Mouse (Mus musculus) ES-Bruce4 (cell line): Measurements from ENCODE around the gene Hoxb6. TPM values are rescaled to one million over a fixed set of nuclear protein-coding genes. Genes with fewer than 3 reads are reported as not detected.

Experiments used
- H3K27ac ChIP-seq: 2 replicates; pipeline ENCODE4 v1.5.1; 2012; ENCODE audit warnings: low read length, inconsistent platforms; ENCODE audit not compliant: insufficient read depth
- H3K27me3 ChIP-seq: 2 replicates; pipeline ENCODE4 v1.6.1; 2012; ENCODE audit warnings: mild to moderate bottlenecking, low read length, inconsistent platforms; ENCODE audit not compliant: control insufficient read depth, poor library complexity, insufficient read depth, severe bottlenecking
- H3K36me3 ChIP-seq: 2 replicates; pipeline ENCODE4 v1.6.1; 2012; ENCODE audit warnings: inconsistent platforms, mild to moderate bottlenecking, low read length, moderate library complexity; ENCODE audit not compliant: control insufficient read depth, poor library complexity, insufficient read depth, severe bottlenecking
- H3K4me1 ChIP-seq: one replicate; pipeline ENCODE4 v1.8.1; 2011; ENCODE audit warnings: low read length; ENCODE audit not compliant: control insufficient read depth, insufficient read depth
- H3K4me3 ChIP-seq: 2 replicates; pipeline ENCODE4 v1.5.1; 2011; ENCODE audit warnings: low read depth, mild to moderate bottlenecking, low read length
- H3K9ac ChIP-seq: 2 replicates; pipeline ENCODE4 v1.6.1; 2012; ENCODE audit warnings: low read depth, mild to moderate bottlenecking, inconsistent platforms; ENCODE audit not compliant: poor library complexity, severe bottlenecking
- H3K9me3 ChIP-seq: replicated peaks from 2 replicates; pipeline ENCODE4 v1.6.1; 2012; ENCODE audit warnings: mild to moderate bottlenecking, low read length, inconsistent platforms; ENCODE audit not compliant: control insufficient read depth, poor library complexity, insufficient read depth, severe bottlenecking
- CTCF ChIP-seq: IDR thresholded peaks from one replicate; pipeline ENCODE4 v1.8.1; 2011; ENCODE audit warnings: low read depth, low read length
- EP300 ChIP-seq: IDR thresholded peaks from 2 replicates; pipeline ENCODE4 v1.6.1; 2011; ENCODE audit warnings: low read depth, low read length; ENCODE audit not compliant: insufficient read depth
- POLR2A ChIP-seq: IDR thresholded peaks from one replicate; pipeline ENCODE4 v1.8.1; 2011; ENCODE audit warnings: low read length; ENCODE audit not compliant: insufficient read depth
- polyA plus RNA-seq: library from polyadenylated mRNA; stranded (reverse); fragments of >200 nt; gene quantifications from 2 replicates; pipeline ENCODE4 v1.2.4, GENCODE M21; 2011; ENCODE audit warnings: low read depth; ENCODE audit not compliant: missing spikeins, insufficient read depth, insufficient read length

Hoxb6 gene
- polyA plus RNA-seq, 1 experiment: not detected

DNA sequence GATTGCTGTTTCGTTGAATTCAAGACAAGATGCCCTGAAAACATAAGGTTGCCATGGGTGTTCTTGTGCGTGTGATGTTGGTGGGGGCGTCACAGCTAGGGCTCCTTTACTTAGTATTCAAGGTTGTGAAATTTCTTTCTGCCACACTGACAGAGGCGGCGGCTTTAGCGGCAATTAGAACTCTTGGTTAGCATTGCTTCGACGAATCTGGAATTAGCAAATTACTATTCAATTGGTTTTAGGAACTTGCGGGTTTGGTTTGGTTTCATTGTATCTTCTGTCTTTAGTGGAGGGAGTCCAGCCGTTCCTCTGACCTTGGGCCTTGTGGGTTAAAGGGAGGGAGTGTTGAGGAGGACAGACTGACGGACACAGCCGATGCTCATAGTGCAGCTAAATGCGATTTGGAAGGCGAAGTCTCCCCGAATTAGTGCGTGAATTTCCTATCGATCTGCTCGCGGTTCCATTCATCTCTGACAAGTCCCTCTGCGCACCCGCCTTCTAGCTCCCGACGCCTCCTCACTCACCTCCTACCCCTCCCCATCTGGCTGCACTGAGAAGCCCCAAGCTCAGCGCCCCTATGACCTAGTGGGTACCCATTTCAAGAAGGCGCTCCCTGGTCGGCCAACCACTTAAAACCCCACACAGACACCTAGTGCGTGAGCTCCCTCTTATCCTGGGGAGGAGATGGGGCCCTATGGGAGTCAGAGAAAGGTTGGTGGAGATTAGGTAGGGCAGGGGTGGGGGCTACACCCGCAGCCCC lies 25.5 kb downstream of the Hoxb6 start, which contains the start of gene Hoxb4:
Gene Hoxb4 (plus strand): TSS at position 660 of the 760 bp plus-strand sequence.
- peak within 1 kb of the TSS; percentile 61 for H3K4me3 ChIP-seq
- H3K36me3 ChIP-seq: no peaks in the 10 kb centered on the region
- peaks cover 67% of the 10 kb centered on the region for H3K27me3 ChIP-seq
- H3K9ac ChIP-seq: peak within 1 kb of the TSS; percentile 66
- no peaks in the 10 kb centered on the region for H3K4me1 ChIP-seq
- no peaks in the 10 kb centered on the region for H3K9me3 ChIP-seq
- no peak for TF ChIP-seq EP300
- no peak for TF ChIP-seq CTCF
- TF ChIP-seq POLR2A: no peak
- no peak within 1 kb of the TSS for H3K27ac ChIP-seq

GRCm38 (mm10) chr11:96318368-96319070 lies 26.2 kb downstream of the Hoxb6 start:
- Histone ChIP-seq H3K27me3 (peaks cover 66% of the 10 kb centered on the region), H3K36me3 (no peaks in the 10 kb centered on the region), H3K9ac (peak overlapping the region; percentile 66), H3K27ac (no peak overlapping the region), H3K4me3 (peak overlapping the region; percentile 61), H3K4me1 (no peaks in the 10 kb centered on the region), H3K9me3 (no peaks in the 10 kb centered on the region)
- no peak for TF ChIP-seq POLR2A
- TF ChIP-seq EP300: no peak
- TF ChIP-seq CTCF: no peak

DNA sequence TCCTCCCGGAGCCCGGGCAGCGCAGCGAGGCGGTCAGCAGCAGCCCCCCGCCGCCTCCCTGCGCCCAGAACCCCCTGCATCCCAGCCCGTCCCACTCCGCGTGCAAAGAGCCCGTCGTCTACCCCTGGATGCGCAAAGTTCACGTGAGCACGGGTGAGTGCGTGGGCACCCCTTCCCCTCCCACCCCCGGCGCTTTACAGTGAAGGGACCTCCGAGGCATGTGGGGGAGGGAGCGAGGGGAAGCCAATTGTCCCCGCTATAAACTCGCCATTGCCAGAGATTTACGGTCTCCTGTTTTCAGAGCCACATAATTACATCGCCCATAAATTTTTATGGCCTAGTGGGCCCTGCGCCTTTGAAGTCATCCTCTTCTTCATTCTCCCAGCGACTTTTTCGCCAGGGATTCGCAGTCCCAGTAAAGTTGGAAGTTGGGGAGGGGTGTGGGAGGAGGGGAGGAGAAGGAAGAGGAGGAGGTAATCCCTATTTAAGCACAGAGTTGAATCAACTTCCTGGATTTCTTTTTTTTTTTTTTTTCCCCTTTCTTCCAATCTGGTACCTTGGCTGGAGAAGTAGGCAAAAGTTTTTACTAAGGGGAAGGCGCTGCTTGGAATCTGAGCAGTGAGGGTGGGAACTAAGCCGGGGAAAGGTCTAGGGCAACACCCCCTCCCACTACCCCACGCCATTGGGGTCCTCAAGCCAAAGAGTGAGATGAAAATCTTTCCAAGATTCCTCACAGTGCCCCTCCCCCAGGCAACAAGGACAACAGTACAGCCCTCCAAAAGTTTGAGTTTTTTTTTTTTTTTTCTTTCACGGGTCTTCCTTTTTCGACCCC lies 27.0 kb downstream of the Hoxb6 start:
- Histone ChIP-seq H3K27me3 (peaks cover 65% of the 10 kb centered on the region), H3K9me3 (no peaks in the 10 kb centered on the region), H3K27ac (no peak overlapping the region), H3K4me1 (no peaks in the 10 kb centered on the region), H3K36me3 (no peaks in the 10 kb centered on the region), H3K4me3 (peak overlapping the region; percentile 44), H3K9ac (peak overlapping the region; percentile 66)
- TF ChIP-seq CTCF: no peak
- TF ChIP-seq EP300: no peak
- no peak for TF ChIP-seq POLR2A

GRCm38 (mm10) chr11:96319910-96320309 lies 27.6 kb downstream of the Hoxb6 start:
- no peak overlapping the region for H3K27ac ChIP-seq
- H3K36me3 ChIP-seq: no peaks in the 10 kb centered on the region
- 0 out of 2 replicates have a peak overlapping the region, but pooled peaks have one; percentile 37 for H3K9ac ChIP-seq
- H3K9me3 ChIP-seq: no peaks in the 10 kb centered on the region
- peaks cover 59% of the 10 kb centered on the region for H3K27me3 ChIP-seq
- H3K4me1 ChIP-seq: no peaks in the 10 kb centered on the region
- no peak for TF ChIP-seq CTCF
- TF ChIP-seq POLR2A: no peak
- TF ChIP-seq EP300: no peak
- H3K4me3 ChIP-seq: peak overlapping the region; percentile 37

- H3K9ac ChIP-seq: no peak overlapping the region
- H3K4me3 ChIP-seq: no peak overlapping the region
- H3K27ac ChIP-seq: no peak overlapping the region
- H3K36me3 ChIP-seq: no peaks in the 10 kb centered on the region
- TF ChIP-seq POLR2A (no peak), CTCF (no peak), EP300 (no peak)
- H3K27me3 ChIP-seq: peaks cover 60% of the 10 kb centered on the region
- H3K9me3 ChIP-seq: no peaks in the 10 kb centered on the region
- H3K4me1 ChIP-seq: no peaks in the 10 kb centered on the region
These were observed 28.4 kb downstream of the Hoxb6 start for GRCm38 (mm10) chr11:96320688-96321087.

DNA sequence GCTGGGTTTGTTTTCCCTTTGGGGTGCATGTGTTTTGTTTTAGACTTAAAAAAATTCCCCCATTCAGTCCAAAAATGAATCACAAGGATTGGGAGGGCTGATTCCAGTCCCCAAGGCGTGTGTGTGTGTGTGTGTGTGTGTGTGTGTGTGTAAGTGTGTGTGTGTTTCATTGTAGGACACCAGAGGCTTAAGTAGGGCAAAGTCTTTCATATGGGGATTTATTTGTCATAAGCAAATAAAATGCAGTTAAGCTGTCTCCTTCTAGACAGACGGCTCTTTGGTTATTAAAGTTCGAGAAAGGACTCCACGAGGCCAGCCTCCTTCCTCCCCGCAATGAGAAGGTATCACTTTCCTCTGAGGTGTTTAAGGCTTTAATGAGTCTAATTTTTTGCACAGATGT lies 29.6 kb downstream of the Hoxb6 start:
- Histone ChIP-seq H3K4me1 (no peaks in the 10 kb centered on the region), H3K9me3 (no peaks in the 10 kb centered on the region), H3K4me3 (no peak overlapping the region), H3K27ac (no peak overlapping the region), H3K27me3 (peaks cover 60% of the 10 kb centered on the region), H3K9ac (no peak overlapping the region), H3K36me3 (no peaks in the 10 kb centered on the region)
- TF ChIP-seq POLR2A (no peak), CTCF (no peak), EP300 (no peak)
